Comparison of ENCODE assay signal across 21 mouse cellular contexts in the genomic region with DNA sequence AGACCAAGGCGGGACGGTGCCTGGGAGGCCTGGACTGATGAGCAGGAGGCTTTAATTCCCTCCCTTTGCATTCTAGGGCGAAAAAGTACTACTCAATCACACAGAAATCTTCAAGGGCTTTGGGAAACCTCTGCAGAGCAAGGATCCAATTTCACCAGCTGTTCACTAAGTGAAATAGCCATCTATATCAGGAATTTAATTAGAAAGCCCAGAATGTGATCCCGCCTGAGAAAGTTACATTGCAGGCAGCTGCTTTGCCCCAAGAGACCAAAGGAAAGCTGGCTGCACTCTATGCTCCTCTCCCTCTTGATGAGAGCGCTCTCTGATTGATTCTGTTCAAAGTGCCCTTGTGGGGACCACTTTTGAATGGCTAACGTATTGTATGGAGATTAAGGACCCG. TPM values are rescaled to one million over a fixed set of nuclear protein-coding genes. Genes with fewer than 3 reads are reported as not detected.
DNase-seq lines count a peak whose midpoint lies in the region; ATAC-seq and TF ChIP-seq lines count a peak whose summit lies in the region.
"Had no signal": no experiment of that assay in that cellular context is flagged by ENCODE, and none has a peak within 500 bp of the region (broad histone marks: within the 10 kb centered on the region; RNA-seq: fewer than 3 reads in every experiment).

No protein-coding gene starts in this region.

- peak; percentile 19 for DNase-seq in embryo, embryonic 10.5 days (ENCODE audit: low spot score)
- DNase-seq in embryo, embryonic 9.5 days (ENCODE audit: extremely low spot score) = no peak
- peak; percentile 21 for DNase-seq in midbrain, embryonic 14.5 days
- DNase-seq in midbrain, embryonic 10.5 days (ENCODE audit: low spot score) = no peak
- DNase-seq in skeletal muscle tissue, adult 2 months (ENCODE audit: low read depth, low spot score) = peak; percentile 52
- DNase-seq: cerebellum, postnatal 10 days; lung, postnatal 14 days; right cerebral cortex, postnatal 25 days; thymus, postnatal 14 days had no signal

- 0 out of 2 replicates have a peak overlapping the region, but pooled peaks have one; percentile 26 for H3K27ac ChIP-seq in hindbrain, embryonic 13.5 days
- no peak overlapping the region for H3K27ac ChIP-seq in hindbrain, embryonic 12.5 days
- no peak overlapping the region for H3K27ac ChIP-seq in midbrain, embryonic 14.5 days (replicated peaks; ENCODE audit: low read depth, low read length)
- no peak overlapping the region for H3K27ac ChIP-seq in midbrain, embryonic 10.5 days (replicated peaks)
- H3K27ac ChIP-seq in intestine, postnatal 0 days (ENCODE audit: low read depth, low read length) = no peak overlapping the region
- H3K27ac ChIP-seq: embryonic facial prominence, embryonic 12.5 days; layer of hippocampus, adult 2 months; limb, embryonic 12.5 days; neural tube, embryonic 15.5 days; stomach, postnatal 0 days had no signal

- H3K9ac ChIP-seq in hindbrain, embryonic 13.5 days = no peak overlapping the region
- no peak overlapping the region for H3K9ac ChIP-seq in hindbrain, embryonic 12.5 days
- no peak overlapping the region for H3K9ac ChIP-seq in midbrain, embryonic 14.5 days (replicated peaks; ENCODE audit: low read length)
- H3K9ac ChIP-seq in intestine, postnatal 0 days (ENCODE audit: low read depth, low read length) = no peak overlapping the region
- H3K9ac ChIP-seq: embryonic facial prominence, embryonic 12.5 days; limb, embryonic 12.5 days; neural tube, embryonic 15.5 days had no signal

- no peaks in the 10 kb centered on the region for H3K36me3 ChIP-seq in hindbrain, embryonic 13.5 days
- no peaks in the 10 kb centered on the region for H3K36me3 ChIP-seq in hindbrain, embryonic 12.5 days
- no peaks in the 10 kb centered on the region for H3K36me3 ChIP-seq in midbrain, embryonic 14.5 days (ENCODE audit: control insufficient read depth, insufficient read depth, low read length)
- H3K36me3 ChIP-seq in midbrain, embryonic 10.5 days = no peaks in the 10 kb centered on the region
- no peaks in the 10 kb centered on the region for H3K36me3 ChIP-seq in intestine, postnatal 0 days (ENCODE audit: control insufficient read depth, insufficient read depth)
- H3K36me3 ChIP-seq: embryonic facial prominence, embryonic 12.5 days; G1E; limb, embryonic 12.5 days; neural tube, embryonic 15.5 days had no signal

- H3K4me2 ChIP-seq in hindbrain, embryonic 13.5 days = no peak overlapping the region
- no peak overlapping the region for H3K4me2 ChIP-seq in hindbrain, embryonic 12.5 days (replicated peaks)
- no peak overlapping the region for H3K4me2 ChIP-seq in midbrain, embryonic 14.5 days (ENCODE audit: low read length)
- no peak overlapping the region for H3K4me2 ChIP-seq in intestine, postnatal 0 days (replicated peaks; ENCODE audit: low read depth)
- H3K4me2 ChIP-seq: embryonic facial prominence, embryonic 12.5 days; limb, embryonic 12.5 days; neural tube, embryonic 15.5 days had no signal

- H3K4me1 ChIP-seq in hindbrain, embryonic 13.5 days (replicated peaks) = peaks cover 8% of the 10 kb centered on the region; the same call in 1 of the 2 replicates
- 0 out of 2 replicates have a peak, but pooled peaks cover 4% of the 10 kb centered on the region for H3K4me1 ChIP-seq in hindbrain, embryonic 12.5 days
- no peaks in the 10 kb centered on the region for H3K4me1 ChIP-seq in midbrain, embryonic 14.5 days (ENCODE audit: control insufficient read depth, insufficient read depth, low read length)
- H3K4me1 ChIP-seq in midbrain, embryonic 10.5 days = peaks cover 7% of the 10 kb centered on the region; the same call in 1 of the 2 replicates
- H3K4me1 ChIP-seq in intestine, postnatal 0 days (replicated peaks; ENCODE audit: control insufficient read depth, insufficient read depth, low read length) = no peaks in the 10 kb centered on the region
- H3K4me1 ChIP-seq: embryonic facial prominence, embryonic 12.5 days; megakaryocyte, embryonic 14.5 days had no signal

- no peak for ATAC-seq in hindbrain, embryonic 13.5 days (ENCODE audit: low FRiP score)
- no peak for ATAC-seq in hindbrain, embryonic 12.5 days (ENCODE audit: low FRiP score)
- ATAC-seq in midbrain, embryonic 14.5 days (ENCODE audit: low FRiP score, low TSS enrichment) = no peak
- no peak for ATAC-seq in intestine, postnatal 0 days
- ATAC-seq: CD4-positive, CD25-positive, alpha-beta regulatory T cell, adult 4 months; forebrain, embryonic 16.5 days had no signal

- TF ChIP-seq CTCF in intestine, postnatal 0 days (IDR thresholded peaks at IDR 0.05; ENCODE audit: low read depth) = no peak

- no peaks in the 10 kb centered on the region for H3K27me3 ChIP-seq in hindbrain, embryonic 13.5 days
- no peaks in the 10 kb centered on the region for H3K27me3 ChIP-seq in hindbrain, embryonic 12.5 days
- no peaks in the 10 kb centered on the region for H3K27me3 ChIP-seq in midbrain, embryonic 14.5 days (ENCODE audit: control insufficient read depth, insufficient read depth, low read length)
- no peaks in the 10 kb centered on the region for H3K27me3 ChIP-seq in midbrain, embryonic 10.5 days (ENCODE audit: low read depth, poor library complexity, severe bottlenecking)
- H3K27me3 ChIP-seq in intestine, postnatal 0 days (replicated peaks; ENCODE audit: control insufficient read depth, insufficient read depth, low read length) = no peaks in the 10 kb centered on the region
- H3K27me3 ChIP-seq: embryonic facial prominence, embryonic 12.5 days; limb, embryonic 12.5 days; megakaryocyte, embryonic 14.5 days; neural tube, embryonic 15.5 days had no signal

- H3K4me3 ChIP-seq in hindbrain, embryonic 13.5 days = no peak overlapping the region
- no peak overlapping the region for H3K4me3 ChIP-seq in hindbrain, embryonic 12.5 days
- no peak overlapping the region for H3K4me3 ChIP-seq in midbrain, embryonic 14.5 days (replicated peaks; ENCODE audit: low read depth, low read length)
- H3K4me3 ChIP-seq in midbrain, embryonic 10.5 days = no peak overlapping the region
- H3K4me3 ChIP-seq in intestine, postnatal 0 days (ENCODE audit: low read depth, low read length) = no peak overlapping the region
- H3K4me3 ChIP-seq: embryonic facial prominence, embryonic 12.5 days; layer of hippocampus, adult 2 months; limb, embryonic 12.5 days; megakaryocyte, embryonic 14.5 days; neural tube, embryonic 15.5 days had no signal

- no peaks in the 10 kb centered on the region for H3K9me3 ChIP-seq in hindbrain, embryonic 13.5 days
- no peaks in the 10 kb centered on the region for H3K9me3 ChIP-seq in hindbrain, embryonic 12.5 days (replicated peaks)
- no peaks in the 10 kb centered on the region for H3K9me3 ChIP-seq in midbrain, embryonic 14.5 days (ENCODE audit: control insufficient read depth, low read length)
- no peaks in the 10 kb centered on the region for H3K9me3 ChIP-seq in midbrain, embryonic 10.5 days (replicated peaks)
- no peaks in the 10 kb centered on the region for H3K9me3 ChIP-seq in intestine, postnatal 0 days (ENCODE audit: control insufficient read depth)
- H3K9me3 ChIP-seq: embryonic facial prominence, embryonic 12.5 days; limb, embryonic 12.5 days; megakaryocyte, embryonic 14.5 days; neural tube, embryonic 15.5 days had no signal

- 58% methylated on average over 7 of the region's 7 CpGs for WGBS in hindbrain, embryonic 13.5 days
- 71% methylated on average over 7 of the region's 7 CpGs for WGBS in hindbrain, embryonic 12.5 days
- WGBS in midbrain, embryonic 14.5 days = 49% methylated on average over 7 of the region's 7 CpGs
- WGBS in midbrain, embryonic 10.5 days = 63% methylated on average over 7 of the region's 7 CpGs
- WGBS in intestine, postnatal 0 days = 60% methylated on average over 7 of the region's 7 CpGs

RNA-seq across cellular contexts. Expression of a gene that starts 16.5 kb away (rescaled TPM):
- polyA plus RNA-seq in hindbrain, embryonic 13.5 days (2015; fragmentation: Nextera tagmentation; extraction: Ambion mirVana) = 0.12 and 0.14 TPM in 2 replicates
- polyA plus RNA-seq in hindbrain, embryonic 12.5 days (2016; fragmentation: Nextera tagmentation; extraction: Ambion mirVana) = 0.21 and 0.40 TPM in 2 replicates
- polyA plus RNA-seq in midbrain, embryonic 14.5 days (2014; fragmentation: Nextera tagmentation; extraction: Ambion mirVana) = 0.08 and 0.09 TPM in 2 replicates
- 0.02 and 0.14 TPM in 2 replicates for polyA plus RNA-seq in midbrain, embryonic 10.5 days (2016; fragmentation: Nextera tagmentation; extraction: Ambion mirVana)
- 0.14 TPM in 2 replicates for polyA plus RNA-seq in intestine, postnatal 0 days (2015; fragmentation: Nextera tagmentation; extraction: Ambion mirVana)
- polyA plus RNA-seq: CD4-positive, CD25-positive, alpha-beta regulatory T cell, adult 4 months; G1E had no signal

Comparison
In these comparisons a context has a peak if more than half of its experiments do, and no peak if none do; other contexts are left out.
1. DNase-seq: peak in embryo, embryonic 10.5 days (single experiment), midbrain, embryonic 14.5 days (single experiment) and skeletal muscle tissue, adult 2 months (single experiment); none in embryo, embryonic 9.5 days (single experiment) and midbrain, embryonic 10.5 days (single experiment).